Mouse (Mus musculus) T-cell, adult 2 months (primary cell): ENCODE measurements around the gene Gm5935.
"Not testable (repeated sequence)": the region's sequence is repeated elsewhere in the genome, so short reads cannot be mapped to it uniquely, and the experiment has no call there.

ENCODE experiments used
- DNase-seq: peaks from one replicate; pipeline ENCODE4 v3.0.0; 2022; ENCODE audit warnings: low spot score

The Gm5935 gene

DNA sequence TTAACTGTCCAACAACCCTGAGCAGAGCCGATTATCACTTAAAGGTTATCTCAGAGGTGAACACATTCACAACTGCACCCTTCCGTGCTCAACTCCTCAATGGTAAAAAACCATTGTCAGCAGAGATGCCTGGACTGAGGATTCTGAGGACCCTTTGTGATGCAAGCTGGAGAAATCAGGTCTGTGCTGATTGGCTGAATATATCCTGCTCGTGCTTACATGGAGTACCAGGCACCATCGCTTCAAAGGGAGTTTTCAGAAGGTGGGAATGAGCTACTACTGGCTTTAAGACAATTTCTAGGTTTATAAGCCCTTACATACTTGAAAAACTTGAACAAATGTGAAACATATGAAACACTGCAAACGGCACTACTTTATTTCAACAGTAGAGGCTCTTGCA, at the start of gene Gm5935:
Gene Gm5935 (minus strand): TSS at position 101 of the 400 bp plus-strand sequence.
- DNase-seq: not testable (repeated sequence)
